17 mouse cellular contexts compared by ENCODE assay signal in genomic region chr1:125431286-125431685, GRCm38 (mm10). TPM values are rescaled to one million over a fixed set of nuclear protein-coding genes. Genes with fewer than 3 reads are reported as not detected.
DNase-seq lines count a peak whose midpoint lies in the region; ATAC-seq and TF ChIP-seq lines count a peak whose summit lies in the region.
"Had no signal": no experiment of that assay in that cellular context is flagged by ENCODE, and none has a peak within 500 bp of the region (broad histone marks: within the 10 kb centered on the region; RNA-seq: fewer than 3 reads in every experiment).

No protein-coding gene starts in this region.

- H3K4me1 ChIP-seq in heart, embryonic 11.5 days (ENCODE audit: control insufficient read depth, insufficient read depth, low read length), result peaks cover 32% of the 10 kb centered on the region
- H3K4me1 ChIP-seq in lung, embryonic 14.5 days (ENCODE audit: insufficient read depth), result peaks cover 19% of the 10 kb centered on the region
- H3K4me1 ChIP-seq in lung, postnatal 0 days (ENCODE audit: insufficient read depth, low read depth, low read length), result peaks cover 18% of the 10 kb centered on the region; the same call in 1 of the 2 replicates
- H3K4me1 ChIP-seq in stomach, postnatal 0 days (replicated peaks; ENCODE audit: control insufficient read depth, insufficient read depth), result 0 out of 2 replicates have a peak, but pooled peaks cover 2% of the 10 kb centered on the region
- H3K4me1 ChIP-seq in midbrain, embryonic 14.5 days (ENCODE audit: control insufficient read depth, insufficient read depth, low read length), result peaks cover 26% of the 10 kb centered on the region

- no peak overlapping the region for H3K27ac ChIP-seq in heart, embryonic 11.5 days (ENCODE audit: low read depth, low read length)
- no peak overlapping the region for H3K27ac ChIP-seq in lung, embryonic 14.5 days (ENCODE audit: low read depth)
- H3K27ac ChIP-seq in lung, postnatal 0 days (ENCODE audit: low read length), result no peak overlapping the region
- H3K27ac ChIP-seq in stomach, postnatal 0 days (replicated peaks), result no peak overlapping the region
- no peak overlapping the region for H3K27ac ChIP-seq in midbrain, embryonic 14.5 days (replicated peaks; ENCODE audit: low read depth, low read length)
- H3K27ac ChIP-seq: embryonic facial prominence, embryonic 15.5 days; forebrain, embryonic 12.5 days; neural tube, embryonic 13.5 days had no signal

- H3K4me3 ChIP-seq in heart, embryonic 11.5 days (ENCODE audit: low read depth, low read length), result no peak overlapping the region
- no peak overlapping the region for H3K4me3 ChIP-seq in lung, embryonic 14.5 days (ENCODE audit: low read depth, low read length)
- no peak overlapping the region for H3K4me3 ChIP-seq in lung, postnatal 0 days (ENCODE audit: low read depth, low read length)
- no peak overlapping the region for H3K4me3 ChIP-seq in stomach, postnatal 0 days (ENCODE audit: low read depth, low read length)
- H3K4me3 ChIP-seq in midbrain, embryonic 14.5 days (replicated peaks; ENCODE audit: low read depth, low read length), result no peak overlapping the region
- H3K4me3 ChIP-seq: embryonic facial prominence, embryonic 15.5 days; forebrain, embryonic 12.5 days; neural tube, embryonic 13.5 days had no signal

- TF ChIP-seq CTCF in lung, embryonic 14.5 days (IDR thresholded peaks at IDR 0.05; ENCODE audit: low read depth), result no peak
- no peak for TF ChIP-seq CTCF in lung, postnatal 0 days (IDR thresholded peaks at IDR 0.05)
- no peak for TF ChIP-seq CTCF in stomach, postnatal 0 days (IDR thresholded peaks at IDR 0.05; ENCODE audit: low read depth)

- TF ChIP-seq EP300 in lung, postnatal 0 days (IDR thresholded peaks at IDR 0.05), result peak; percentile 81
- no peak for TF ChIP-seq EP300 in stomach, postnatal 0 days (optimal IDR thresholded peaks at IDR 0.05)

- H3K9me3 ChIP-seq in heart, embryonic 11.5 days (replicated peaks; ENCODE audit: control insufficient read depth, low read length), result no peaks in the 10 kb centered on the region
- H3K9me3 ChIP-seq in lung, embryonic 14.5 days (ENCODE audit: low read depth, low read length), result no peaks in the 10 kb centered on the region
- no peaks in the 10 kb centered on the region for H3K9me3 ChIP-seq in lung, postnatal 0 days (ENCODE audit: low read length)
- H3K9me3 ChIP-seq in stomach, postnatal 0 days (ENCODE audit: control insufficient read depth, low read length), result no peaks in the 10 kb centered on the region
- H3K9me3 ChIP-seq in midbrain, embryonic 14.5 days (ENCODE audit: control insufficient read depth, low read length), result no peaks in the 10 kb centered on the region
- H3K9me3 ChIP-seq: embryonic facial prominence, embryonic 15.5 days; forebrain, embryonic 12.5 days; neural tube, embryonic 13.5 days had no signal

- H3K36me3 ChIP-seq in heart, embryonic 11.5 days (ENCODE audit: control insufficient read depth, insufficient read depth, low read length), result no peaks in the 10 kb centered on the region
- no peaks in the 10 kb centered on the region for H3K36me3 ChIP-seq in lung, embryonic 14.5 days (ENCODE audit: insufficient read depth)
- no peaks in the 10 kb centered on the region for H3K36me3 ChIP-seq in lung, postnatal 0 days (ENCODE audit: insufficient read depth, low read length)
- no peaks in the 10 kb centered on the region for H3K36me3 ChIP-seq in stomach, postnatal 0 days (ENCODE audit: control insufficient read depth, insufficient read depth, low read length)
- H3K36me3 ChIP-seq in midbrain, embryonic 14.5 days (ENCODE audit: control insufficient read depth, insufficient read depth, low read length), result no peaks in the 10 kb centered on the region
- H3K36me3 ChIP-seq: embryonic facial prominence, embryonic 15.5 days; forebrain, embryonic 12.5 days; neural tube, embryonic 13.5 days had no signal

- no peaks in the 10 kb centered on the region for H3K27me3 ChIP-seq in heart, embryonic 11.5 days (ENCODE audit: control insufficient read depth, insufficient read depth, low read length)
- no peaks in the 10 kb centered on the region for H3K27me3 ChIP-seq in lung, embryonic 14.5 days (ENCODE audit: insufficient read depth, low read length)
- H3K27me3 ChIP-seq in lung, postnatal 0 days (replicated peaks; ENCODE audit: insufficient read depth, low read length), result no peaks in the 10 kb centered on the region
- H3K27me3 ChIP-seq in stomach, postnatal 0 days (ENCODE audit: control insufficient read depth, insufficient read depth, low read length), result no peaks in the 10 kb centered on the region
- no peaks in the 10 kb centered on the region for H3K27me3 ChIP-seq in midbrain, embryonic 14.5 days (ENCODE audit: control insufficient read depth, insufficient read depth, low read length)
- H3K27me3 ChIP-seq: embryonic facial prominence, embryonic 15.5 days; forebrain, embryonic 12.5 days; neural tube, embryonic 13.5 days had no signal

- peak overlapping the region; percentile 46 for H3K4me2 ChIP-seq in heart, embryonic 11.5 days
- peak overlapping the region; percentile 73 for H3K4me2 ChIP-seq in lung, embryonic 14.5 days
- peak overlapping the region; percentile 22 for H3K4me2 ChIP-seq in lung, postnatal 0 days (replicated peaks; ENCODE audit: low read depth, low read length)
- peak overlapping the region; percentile 6; the same call in 1 of the 2 replicates for H3K4me2 ChIP-seq in stomach, postnatal 0 days (replicated peaks; ENCODE audit: low read depth)
- H3K4me2 ChIP-seq in midbrain, embryonic 14.5 days (ENCODE audit: low read length), result no peak overlapping the region
- H3K4me2 ChIP-seq: embryonic facial prominence, embryonic 15.5 days; forebrain, embryonic 12.5 days had no signal

- 0 out of 2 replicates have a peak overlapping the region, but pooled peaks have one; percentile 5 for H3K9ac ChIP-seq in heart, embryonic 11.5 days (ENCODE audit: low read depth, low read length)
- no peak overlapping the region for H3K9ac ChIP-seq in lung, embryonic 14.5 days
- no peak overlapping the region for H3K9ac ChIP-seq in lung, postnatal 0 days (replicated peaks; ENCODE audit: low read depth)
- H3K9ac ChIP-seq in stomach, postnatal 0 days (ENCODE audit: low read length), result no peak overlapping the region
- no peak overlapping the region for H3K9ac ChIP-seq in midbrain, embryonic 14.5 days (replicated peaks; ENCODE audit: low read length)
- H3K9ac ChIP-seq: embryonic facial prominence, embryonic 15.5 days; forebrain, embryonic 12.5 days; neural tube, embryonic 13.5 days had no signal

- WGBS in heart, embryonic 11.5 days (ENCODE audit: insufficient replicate concordance), result 54% methylated on average over 4 of the region's 4 CpGs
- WGBS in lung, embryonic 14.5 days, result 50% methylated on average over 4 of the region's 4 CpGs
- WGBS in lung, postnatal 0 days, result 50% methylated on average over 4 of the region's 4 CpGs
- 52% methylated on average over 4 of the region's 4 CpGs for WGBS in stomach, postnatal 0 days
- WGBS in midbrain, embryonic 14.5 days, result 84% methylated on average over 4 of the region's 4 CpGs

- ATAC-seq in heart, embryonic 11.5 days (replicated peaks; ENCODE audit: insufficient number of reproducible peaks, low FRiP score, low TSS enrichment), result no peak
- ATAC-seq in lung, embryonic 14.5 days (ENCODE audit: insufficient read depth), result no peak
- peak; percentile 18 for ATAC-seq in lung, postnatal 0 days
- ATAC-seq in stomach, postnatal 0 days (ENCODE audit: low FRiP score, low TSS enrichment), result no peak
- no peak for ATAC-seq in midbrain, embryonic 14.5 days (ENCODE audit: low FRiP score, low TSS enrichment)
- ATAC-seq: midbrain, embryonic 16.5 days had no signal

- DNase-seq in heart, adult 18-20 months, result no peak
- DNase-seq in lung, embryonic 14.5 days, result peak; percentile 63
- no peak for DNase-seq in lung, postnatal 14 days
- DNase-seq in lung, postnatal 0 days (ENCODE audit: low spot score), result peak; percentile 90
- DNase-seq in stomach, postnatal 0 days (ENCODE audit: low spot score), result peak; percentile 34
- no peak for DNase-seq in midbrain, embryonic 14.5 days
- DNase-seq in thymus, postnatal 36 days, result no peak
- DNase-seq: cerebellum, adult 11-12 months; kidney, postnatal 25 days; layer of hippocampus, postnatal 36 days; left cerebral cortex, postnatal 4 days; spleen, adult 18-20 months had no signal

RNA-seq across cellular contexts. Expression of gene Actr3, which starts 4.2 kb away (rescaled TPM):
- 286 and 318 TPM in 2 replicates for polyA plus RNA-seq in heart, embryonic 11.5 days (2014; fragmentation: Nextera tagmentation; extraction: Ambion mirVana)
- total RNA-seq in heart, adult 18-20 months (2021), result 100 to 1,000 TPM; 106 to 107 TPM
- 342 and 351 TPM in 2 replicates for polyA plus RNA-seq in lung, embryonic 14.5 days (2014; fragmentation: Nextera tagmentation; extraction: Ambion mirVana)
- 205 and 244 TPM in 2 replicates for polyA plus RNA-seq in lung, postnatal 0 days (2015; fragmentation: Nextera tagmentation; extraction: Ambion mirVana)
- polyA plus RNA-seq in stomach, postnatal 0 days (2015; fragmentation: Nextera tagmentation; extraction: Ambion mirVana), result 245 and 251 TPM in 2 replicates
- 210 and 274 TPM in 2 replicates for polyA plus RNA-seq in midbrain, embryonic 14.5 days (2014; fragmentation: Nextera tagmentation; extraction: Ambion mirVana)

Comparison
In these comparisons a context has a peak if more than half of its experiments do, and no peak if none do; other contexts are left out.
1. DNase-seq: peak in lung, embryonic 14.5 days (single experiment), lung, postnatal 0 days (single experiment) and stomach, postnatal 0 days (single experiment); none in heart, adult 18-20 months (0 of 2), lung, postnatal 14 days (single experiment), midbrain, embryonic 14.5 days (single experiment) and thymus, postnatal 36 days (0 of 2).